8 mouse cellular contexts compared by ENCODE assay signal in genomic region chr11:19924757-19925148, GRCm38 (mm10). TPM values are rescaled to one million over a fixed set of nuclear protein-coding genes. Genes with fewer than 3 reads are reported as not detected.
DNase-seq lines count a peak whose midpoint lies in the region; ATAC-seq and TF ChIP-seq lines count a peak whose summit lies in the region.

No protein-coding gene starts in this region.

- TF ChIP-seq POLR2A in cerebellum, adult 2 months (IDR thresholded peaks at IDR 0.05; ENCODE audit: borderline replicate concordance, insufficient read depth, low read length) = no peak

- H3K27ac ChIP-seq in cerebellum, adult 2 months (ENCODE audit: insufficient read depth, low read length) = peak overlapping the region; percentile 98
- H3K27ac ChIP-seq in heart, embryonic 16.5 days (ENCODE audit: low read length) = peak overlapping the region; percentile 96
- peak overlapping the region; percentile 97 for H3K27ac ChIP-seq in limb, embryonic 12.5 days
- peak overlapping the region; percentile 83 for H3K27ac ChIP-seq in neural tube, embryonic 12.5 days

- peak overlapping the region; percentile 90 for H3K4me2 ChIP-seq in heart, embryonic 16.5 days (ENCODE audit: low read depth, low read length)
- H3K4me2 ChIP-seq in limb, embryonic 12.5 days = peak overlapping the region; percentile 72
- H3K4me2 ChIP-seq in neural tube, embryonic 12.5 days (replicated peaks) = peak overlapping the region; percentile 73

- no peak for DNase-seq in cerebellum, adult 2 months
- DNase-seq in cerebellum, adult 9-10 months = no peak
- peak; percentile 66 for DNase-seq in urinary bladder, adult 2 months (ENCODE audit: low spot score)
- DNase-seq in urinary bladder, postnatal 10 days (ENCODE audit: low spot score) = no peak
- peak; percentile 21 to 62 for DNase-seq in urinary bladder, postnatal 4 days (ENCODE audit: low spot score in 2 of 2)

- peak; percentile 3; the same call in 1 of the 2 replicates for ATAC-seq in heart, embryonic 16.5 days (replicated peaks; ENCODE audit: extremely low read depth, insufficient read depth, low FRiP score)
- ATAC-seq in limb, embryonic 12.5 days (ENCODE audit: insufficient number of reproducible peaks, insufficient read depth, low FRiP score, low TSS enrichment, low read depth) = peak; percentile 15; the same call in 1 of the 2 replicates
- no peak; the same call in 1 of the 2 replicates for ATAC-seq in neural tube, embryonic 12.5 days (ENCODE audit: low FRiP score, low read depth)

- H3K36me3 ChIP-seq in heart, embryonic 16.5 days (ENCODE audit: control insufficient read depth, insufficient read depth) = no peaks in the 10 kb centered on the region
- no peaks in the 10 kb centered on the region for H3K36me3 ChIP-seq in limb, embryonic 12.5 days
- H3K36me3 ChIP-seq in neural tube, embryonic 12.5 days = no peaks in the 10 kb centered on the region

- no peaks in the 10 kb centered on the region for H3K27me3 ChIP-seq in cerebellum, adult 2 months (ENCODE audit: control insufficient read depth, insufficient read depth, low read length)
- no peaks in the 10 kb centered on the region for H3K27me3 ChIP-seq in heart, embryonic 16.5 days (ENCODE audit: control insufficient read depth, insufficient read depth, low read length)
- no peaks in the 10 kb centered on the region for H3K27me3 ChIP-seq in limb, embryonic 12.5 days
- H3K27me3 ChIP-seq in neural tube, embryonic 12.5 days (replicated peaks) = no peaks in the 10 kb centered on the region

- peak overlapping the region; percentile 89 for H3K9ac ChIP-seq in heart, embryonic 16.5 days (ENCODE audit: low read length)
- peak overlapping the region; percentile 90 for H3K9ac ChIP-seq in limb, embryonic 12.5 days (replicated peaks)
- H3K9ac ChIP-seq in neural tube, embryonic 12.5 days = peak overlapping the region; percentile 91

- peak overlapping the region; percentile 83 for H3K4me3 ChIP-seq in cerebellum, adult 2 months (replicated peaks; ENCODE audit: insufficient read depth, low read depth, low read length)
- H3K4me3 ChIP-seq in heart, embryonic 16.5 days (ENCODE audit: low read length) = peak overlapping the region; percentile 88
- H3K4me3 ChIP-seq in limb, embryonic 12.5 days (replicated peaks) = peak overlapping the region; percentile 87
- H3K4me3 ChIP-seq in neural tube, embryonic 12.5 days = peak overlapping the region; percentile 89

- no peaks in the 10 kb centered on the region for H3K9me3 ChIP-seq in heart, embryonic 16.5 days (replicated peaks; ENCODE audit: control insufficient read depth, low read length)
- no peaks in the 10 kb centered on the region for H3K9me3 ChIP-seq in limb, embryonic 12.5 days
- H3K9me3 ChIP-seq in neural tube, embryonic 12.5 days = no peaks in the 10 kb centered on the region

- TF ChIP-seq CTCF in cerebellum, adult 2 months (IDR thresholded peaks at IDR 0.05; ENCODE audit: borderline replicate concordance, insufficient read depth, low read depth, low read length) = no peak

- under 1% methylated on average over 29 of the region's 29 CpGs for WGBS in cerebellum, adult 2 months
- under 1% methylated on average over 29 of the region's 29 CpGs for WGBS in heart, embryonic 16.5 days
- under 1% methylated on average over 29 of the region's 29 CpGs for WGBS in limb, embryonic 12.5 days
- under 1% methylated on average over 29 of the region's 29 CpGs for WGBS in neural tube, embryonic 12.5 days

- H3K4me1 ChIP-seq in cerebellum, adult 2 months (ENCODE audit: control insufficient read depth, insufficient read depth, low read length) = no peaks in the 10 kb centered on the region; the same call in none of the 2 replicates
- peaks cover 18% of the 10 kb centered on the region for H3K4me1 ChIP-seq in heart, embryonic 16.5 days (ENCODE audit: control insufficient read depth, insufficient read depth, low read length)
- H3K4me1 ChIP-seq in limb, embryonic 12.5 days (replicated peaks) = peaks cover 18% of the 10 kb centered on the region
- peaks cover 15% of the 10 kb centered on the region for H3K4me1 ChIP-seq in neural tube, embryonic 12.5 days

RNA-seq across cellular contexts. Expression of gene Spred2, which starts 0.6 kb away (rescaled TPM):
- polyA plus RNA-seq in cerebellum, adult 2 months (2012; rRNA removed) = 40.3 and 40.6 TPM in 2 replicates
- 23.2 and 31.7 TPM in 2 replicates for polyA plus RNA-seq in urinary bladder, adult 2 months (2012; rRNA removed)
- polyA plus RNA-seq in heart, embryonic 16.5 days (2015; fragmentation: Nextera tagmentation; extraction: Ambion mirVana) = 4.1 and 4.5 TPM in 2 replicates
- 7.6 and 8.4 TPM in 2 replicates for polyA plus RNA-seq in limb, embryonic 12.5 days (2016; fragmentation: Nextera tagmentation; extraction: Ambion mirVana)
- 5.5 and 5.7 TPM in 2 replicates for polyA plus RNA-seq in neural tube, embryonic 12.5 days (2016; fragmentation: Nextera tagmentation; extraction: Ambion mirVana)

Comparison
In these comparisons a context has a peak if more than half of its experiments do, and no peak if none do; other contexts are left out.
1. DNase-seq: peak in urinary bladder, adult 2 months (single experiment) and urinary bladder, postnatal 4 days (2 of 2); none in cerebellum, adult 2 months (0 of 2), cerebellum, adult 9-10 months (single experiment) and urinary bladder, postnatal 10 days (single experiment).
2. Peak in every context shown above with its lines, with median percentiles within 50 percentile points of each other: H3K27ac ChIP-seq, H3K4me3 ChIP-seq, H3K4me2 ChIP-seq and H3K9ac ChIP-seq.